ENCODE assay signal across 24 mouse cellular contexts in the genomic region with DNA sequence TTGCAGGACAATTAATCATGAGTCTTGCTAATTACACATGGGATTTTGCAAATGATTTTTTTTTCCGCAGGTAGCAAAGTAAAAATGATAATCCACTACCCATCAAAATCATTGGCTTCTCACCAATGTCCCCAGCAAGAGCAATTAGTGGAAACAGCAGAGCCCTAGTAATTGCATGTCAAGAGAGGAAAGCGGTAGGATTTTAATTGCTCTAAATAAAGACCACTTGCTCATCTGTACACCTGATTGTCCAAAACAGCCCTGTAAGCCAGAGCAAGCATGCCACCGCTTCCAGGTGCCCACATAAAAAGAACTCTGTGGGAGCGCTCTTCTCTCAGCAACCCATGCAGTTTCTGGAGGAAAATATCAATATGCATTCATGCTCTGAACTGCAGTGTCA.
DNase-seq lines count a peak whose midpoint lies in the region; ATAC-seq lines count a peak whose summit lies in the region.
"Had no signal": no experiment of that assay in that cellular context is flagged by ENCODE, and none has a peak within 500 bp of the region (broad histone marks: within the 10 kb centered on the region; RNA-seq: fewer than 3 reads in every experiment).

No protein-coding gene starts in this region.

- 0 out of 2 replicates have a peak, but pooled peaks have one; percentile 42 for ATAC-seq in forebrain, embryonic 11.5 days (replicated peaks; ENCODE audit: low FRiP score)
- ATAC-seq in midbrain, embryonic 11.5 days (ENCODE audit: low FRiP score), result no peak
- ATAC-seq in hindbrain, embryonic 16.5 days, result peak; percentile 40; the same call in 1 of the 2 replicates
- peak; percentile 72 for ATAC-seq in midbrain, embryonic 16.5 days
- ATAC-seq: activated CD4-positive, CD25-positive, alpha-beta regulatory T cell, adult 4 months; intestine, embryonic 16.5 days had no signal

- no peak overlapping the region for H3K9ac ChIP-seq in forebrain, embryonic 11.5 days (ENCODE audit: low read length)
- H3K9ac ChIP-seq in midbrain, embryonic 11.5 days (ENCODE audit: low read length), result no peak overlapping the region
- H3K9ac ChIP-seq in hindbrain, embryonic 16.5 days (ENCODE audit: low read depth, low read length), result no peak overlapping the region
- H3K9ac ChIP-seq in midbrain, embryonic 16.5 days (ENCODE audit: low read depth, low read length), result no peak overlapping the region
- H3K9ac ChIP-seq: embryonic facial prominence, embryonic 15.5 days; liver, embryonic 13.5 days had no signal

- H3K27ac ChIP-seq in forebrain, embryonic 11.5 days (ENCODE audit: low read depth, low read length), result no peak overlapping the region
- no peak overlapping the region for H3K27ac ChIP-seq in forebrain, embryonic 10.5 days
- no peak overlapping the region for H3K27ac ChIP-seq in midbrain, embryonic 11.5 days (ENCODE audit: low read depth, low read length)
- no peak overlapping the region for H3K27ac ChIP-seq in midbrain, embryonic 10.5 days (replicated peaks)
- H3K27ac ChIP-seq in hindbrain, embryonic 16.5 days (ENCODE audit: low read depth, low read length), result no peak overlapping the region
- peak overlapping the region; percentile 38; the same call in 1 of the 2 replicates for H3K27ac ChIP-seq in midbrain, embryonic 16.5 days (ENCODE audit: low read length)
- H3K27ac ChIP-seq: embryonic facial prominence, embryonic 15.5 days; layer of hippocampus, adult 2 months; liver, embryonic 13.5 days had no signal

- DNase-seq in forebrain, embryonic 11.5 days (ENCODE audit: low spot score), result no peak
- DNase-seq in forebrain, embryonic 10.5 days (ENCODE audit: extremely low spot score, low spot score), result no peak
- peak; percentile 80 for DNase-seq in midbrain, embryonic 11.5 days (ENCODE audit: low spot score, missing footprints)
- no peak for DNase-seq in midbrain, embryonic 10.5 days (ENCODE audit: low spot score)
- DNase-seq in cerebellum, adult 18-20 months, result no peak
- DNase-seq in adrenal gland, adult 2 months, result no peak
- DNase-seq: adrenal gland, postnatal 14 days; cerebellum, adult 9-11 months; gastrocnemius, postnatal 10 days; kidney, adult 9 months; kidney, postnatal 14 days; layer of hippocampus, postnatal 36 days; liver, embryonic 13.5 days; lung, adult 2 months; right cerebral cortex, postnatal 14 days; spleen, adult 18-20 months had no signal

- H3K4me3 ChIP-seq in forebrain, embryonic 11.5 days (ENCODE audit: low read depth, low read length), result no peak overlapping the region
- H3K4me3 ChIP-seq in forebrain, embryonic 10.5 days, result no peak overlapping the region
- H3K4me3 ChIP-seq in midbrain, embryonic 11.5 days (ENCODE audit: low read depth, low read length), result no peak overlapping the region
- no peak overlapping the region for H3K4me3 ChIP-seq in midbrain, embryonic 10.5 days
- no peak overlapping the region for H3K4me3 ChIP-seq in hindbrain, embryonic 16.5 days (ENCODE audit: low read length)
- no peak overlapping the region for H3K4me3 ChIP-seq in midbrain, embryonic 16.5 days (ENCODE audit: low read depth, low read length)
- H3K4me3 ChIP-seq: embryonic facial prominence, embryonic 15.5 days; layer of hippocampus, adult 2 months; liver, embryonic 13.5 days; megakaryocyte, embryonic 14.5 days had no signal

- 64% methylated on average over 4 of the region's 4 CpGs for WGBS in forebrain, embryonic 11.5 days
- WGBS in forebrain, embryonic 10.5 days, result 80% methylated on average over 4 of the region's 4 CpGs
- 84% methylated on average over 4 of the region's 4 CpGs for WGBS in midbrain, embryonic 11.5 days
- 96% methylated on average over 4 of the region's 4 CpGs for WGBS in midbrain, embryonic 10.5 days
- WGBS in hindbrain, embryonic 16.5 days, result 51% methylated on average over 4 of the region's 4 CpGs
- WGBS in midbrain, embryonic 16.5 days, result 57% methylated on average over 4 of the region's 4 CpGs

- no peak overlapping the region for H3K4me2 ChIP-seq in forebrain, embryonic 11.5 days (ENCODE audit: low read depth, low read length, severe bottlenecking)
- no peak overlapping the region for H3K4me2 ChIP-seq in midbrain, embryonic 11.5 days
- H3K4me2 ChIP-seq in hindbrain, embryonic 16.5 days (ENCODE audit: low read length), result no peak overlapping the region
- no peak overlapping the region for H3K4me2 ChIP-seq in midbrain, embryonic 16.5 days (ENCODE audit: low read length)
- H3K4me2 ChIP-seq: embryonic facial prominence, embryonic 15.5 days; heart, embryonic 11.5 days; liver, embryonic 13.5 days had no signal

- no peaks in the 10 kb centered on the region for H3K27me3 ChIP-seq in forebrain, embryonic 11.5 days (ENCODE audit: control insufficient read depth, insufficient read depth, low read length)
- no peaks in the 10 kb centered on the region for H3K27me3 ChIP-seq in forebrain, embryonic 10.5 days (ENCODE audit: poor library complexity, severe bottlenecking)
- no peaks in the 10 kb centered on the region for H3K27me3 ChIP-seq in midbrain, embryonic 11.5 days (ENCODE audit: control insufficient read depth, insufficient read depth, low read length)
- H3K27me3 ChIP-seq in midbrain, embryonic 10.5 days (ENCODE audit: low read depth, poor library complexity, severe bottlenecking), result no peaks in the 10 kb centered on the region
- no peaks in the 10 kb centered on the region for H3K27me3 ChIP-seq in hindbrain, embryonic 16.5 days (replicated peaks; ENCODE audit: control insufficient read depth, insufficient read depth, low read length)
- H3K27me3 ChIP-seq in midbrain, embryonic 16.5 days (ENCODE audit: control insufficient read depth, insufficient read depth, low read depth, low read length), result no peaks in the 10 kb centered on the region
- H3K27me3 ChIP-seq: embryonic facial prominence, embryonic 15.5 days; liver, embryonic 13.5 days had no signal

- H3K36me3 ChIP-seq in forebrain, embryonic 11.5 days (ENCODE audit: control insufficient read depth, insufficient read depth, low read length), result no peaks in the 10 kb centered on the region
- H3K36me3 ChIP-seq in forebrain, embryonic 10.5 days (replicated peaks), result no peaks in the 10 kb centered on the region
- H3K36me3 ChIP-seq in midbrain, embryonic 11.5 days (ENCODE audit: control insufficient read depth, insufficient read depth, low read length), result no peaks in the 10 kb centered on the region
- no peaks in the 10 kb centered on the region for H3K36me3 ChIP-seq in midbrain, embryonic 10.5 days
- no peaks in the 10 kb centered on the region for H3K36me3 ChIP-seq in hindbrain, embryonic 16.5 days (ENCODE audit: control insufficient read depth, insufficient read depth, low read length)
- no peaks in the 10 kb centered on the region for H3K36me3 ChIP-seq in midbrain, embryonic 16.5 days (ENCODE audit: control insufficient read depth, insufficient read depth, low read length)
- H3K36me3 ChIP-seq: embryonic facial prominence, embryonic 15.5 days; liver, embryonic 13.5 days had no signal

- H3K9me3 ChIP-seq in forebrain, embryonic 11.5 days (ENCODE audit: control insufficient read depth, low read length), result no peaks in the 10 kb centered on the region
- H3K9me3 ChIP-seq in forebrain, embryonic 10.5 days, result no peaks in the 10 kb centered on the region
- no peaks in the 10 kb centered on the region for H3K9me3 ChIP-seq in midbrain, embryonic 11.5 days (ENCODE audit: control insufficient read depth, low read length)
- no peaks in the 10 kb centered on the region for H3K9me3 ChIP-seq in midbrain, embryonic 10.5 days (replicated peaks)
- no peaks in the 10 kb centered on the region for H3K9me3 ChIP-seq in hindbrain, embryonic 16.5 days (ENCODE audit: control insufficient read depth, low read length)
- H3K9me3 ChIP-seq in midbrain, embryonic 16.5 days (replicated peaks; ENCODE audit: control insufficient read depth, low read length, poor library complexity, severe bottlenecking), result no peaks in the 10 kb centered on the region
- H3K9me3 ChIP-seq: embryonic facial prominence, embryonic 15.5 days; liver, embryonic 13.5 days; megakaryocyte, embryonic 14.5 days had no signal

- no peaks in the 10 kb centered on the region for H3K4me1 ChIP-seq in forebrain, embryonic 11.5 days (replicated peaks; ENCODE audit: control insufficient read depth, insufficient read depth, low read length)
- peaks cover 33% of the 10 kb centered on the region for H3K4me1 ChIP-seq in forebrain, embryonic 10.5 days
- H3K4me1 ChIP-seq in midbrain, embryonic 11.5 days (ENCODE audit: control insufficient read depth, insufficient read depth, low read length), result no peaks in the 10 kb centered on the region
- peaks cover 9% of the 10 kb centered on the region for H3K4me1 ChIP-seq in midbrain, embryonic 10.5 days
- H3K4me1 ChIP-seq in hindbrain, embryonic 16.5 days (ENCODE audit: control insufficient read depth, insufficient read depth, low read depth, low read length), result no peaks in the 10 kb centered on the region
- peaks cover 8% of the 10 kb centered on the region; the same call in 1 of the 2 replicates for H3K4me1 ChIP-seq in midbrain, embryonic 16.5 days (ENCODE audit: control insufficient read depth, insufficient read depth, low read length)
- H3K4me1 ChIP-seq: embryonic facial prominence, embryonic 15.5 days; liver, embryonic 13.5 days; megakaryocyte, embryonic 14.5 days had no signal
